Mouse (Mus musculus): ENCODE results near the gene Gm17949. TPM values are rescaled to one million over a fixed set of nuclear protein-coding genes. Genes with fewer than 3 reads are reported as not detected.

Gene Gm17949
- polyA plus RNA-seq, 1 experiment from 2014 or later, result 0.18 TPM

DNA sequence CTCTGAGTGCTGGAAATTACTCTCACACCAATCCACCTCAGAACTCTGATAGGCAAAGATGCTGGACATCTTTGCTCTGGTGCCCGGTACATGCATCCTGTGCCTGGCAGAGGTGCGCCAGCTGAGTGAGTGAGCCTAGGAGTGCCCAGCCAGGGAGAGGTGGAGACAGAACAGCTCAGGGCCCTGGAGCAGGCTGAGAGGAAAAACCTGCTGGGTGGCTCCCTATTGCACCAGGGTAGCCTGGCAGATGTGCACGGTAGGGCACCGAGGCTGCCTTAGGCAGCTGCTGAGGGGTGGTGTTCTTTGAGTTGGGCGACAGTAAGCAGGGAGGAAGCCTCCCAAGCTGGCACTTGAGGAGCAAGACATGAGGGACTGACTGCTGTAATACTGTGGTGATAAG lies 29.3 kb upstream of the Gm17949 start, which contains the start of gene Acer1:
Gene Acer1 (minus strand): TSS at position 114 of the 400 bp plus-strand sequence.
- DNase-seq, result no peak
- 69% methylated on average over 5 of the region's 5 CpGs for WGBS (ENCODE audit: insufficient replicate concordance)
- Histone ChIP-seq H3K4me3 (ENCODE audit: low read depth, low read length) (no peak within 1 kb of the TSS), H3K36me3 (replicated peaks; ENCODE audit: insufficient read depth, low read length) (no peaks in the 10 kb centered on the region), H3K9me3 (ENCODE audit: low read length) (no peaks in the 10 kb centered on the region), H3K27ac (ENCODE audit: low read depth) (no peak within 1 kb of the TSS), H3K9ac (replicated peaks) (no peak within 1 kb of the TSS), H3K27me3 (ENCODE audit: insufficient read depth, low read length) (no peaks in the 10 kb centered on the region), H3K4me1 (ENCODE audit: insufficient read depth) (no peaks in the 10 kb centered on the region), H3K4me2 (ENCODE audit: low read depth, low read length) (no peak within 1 kb of the TSS)
- no peak for ATAC-seq
- TF ChIP-seq EP300 (IDR thresholded peaks at IDR 0.05; ENCODE audit: low read depth), result no peak
- TF ChIP-seq CTCF (IDR thresholded peaks at IDR 0.05; ENCODE audit: low read depth), result no peak

DNA sequence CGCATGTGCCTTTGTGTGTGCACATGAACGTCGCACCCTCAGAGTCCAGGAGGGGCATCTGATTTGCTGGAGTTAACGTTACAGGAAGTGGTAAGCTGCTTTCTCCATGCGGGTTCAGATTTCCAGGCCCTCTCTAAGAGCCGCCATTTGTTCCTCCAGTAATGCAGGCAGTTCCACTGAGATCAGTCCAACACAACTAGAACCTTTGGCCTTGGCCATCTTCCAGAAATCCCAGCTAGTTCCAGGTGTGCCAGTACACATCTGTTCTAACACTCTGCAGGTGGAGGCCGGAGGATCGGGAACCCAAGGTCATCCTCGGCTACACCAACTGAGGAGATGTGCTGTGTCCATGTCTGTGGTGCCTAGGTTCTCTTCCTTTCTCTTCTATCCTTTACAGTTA lies 26.4 kb upstream of the Gm17949 start:
- H3K36me3 ChIP-seq (replicated peaks; ENCODE audit: insufficient read depth, low read length), result no peaks in the 10 kb centered on the region
- H3K9me3 ChIP-seq (ENCODE audit: low read length), result no peaks in the 10 kb centered on the region
- no peak overlapping the region for H3K27ac ChIP-seq (ENCODE audit: low read depth)
- DNase-seq, result no peak
- TF ChIP-seq CTCF (IDR thresholded peaks at IDR 0.05; ENCODE audit: low read depth), result no peak
- no peak for TF ChIP-seq EP300 (IDR thresholded peaks at IDR 0.05; ENCODE audit: low read depth)
- no peaks in the 10 kb centered on the region for H3K27me3 ChIP-seq (ENCODE audit: insufficient read depth, low read length)
- no peak for ATAC-seq
- 0 out of 2 replicates have a peak, but pooled peaks cover 4% of the 10 kb centered on the region for H3K4me1 ChIP-seq (ENCODE audit: insufficient read depth)
- H3K4me2 ChIP-seq (ENCODE audit: low read depth, low read length), result no peak overlapping the region
- no peak overlapping the region for H3K4me3 ChIP-seq (ENCODE audit: low read depth, low read length)
- WGBS (ENCODE audit: insufficient replicate concordance), result 65% methylated on average over 9 of the region's 9 CpGs
- no peak overlapping the region for H3K9ac ChIP-seq (replicated peaks)

DNA sequence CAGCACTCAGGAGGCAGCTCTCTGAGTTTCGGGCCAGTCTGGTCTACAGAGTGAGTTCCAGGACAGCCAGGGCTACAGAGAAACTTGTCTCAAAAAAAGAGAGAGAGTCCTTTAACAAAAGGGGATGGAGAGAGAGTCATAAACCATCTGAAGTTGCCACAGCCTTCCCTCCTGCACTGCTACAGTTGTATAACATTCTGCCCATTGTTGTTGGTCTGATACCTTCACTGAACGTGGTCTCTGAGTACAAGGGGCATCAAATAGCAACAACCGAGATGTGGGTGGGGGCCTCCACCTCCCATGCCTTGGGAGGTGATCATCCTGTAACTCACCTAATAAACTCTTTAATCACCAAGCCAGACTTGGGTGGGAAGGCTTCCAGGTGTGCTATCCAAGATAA lies 25.6 kb upstream of the Gm17949 start:
- TF ChIP-seq CTCF (IDR thresholded peaks at IDR 0.05; ENCODE audit: low read depth), result no peak
- no peak for TF ChIP-seq EP300 (IDR thresholded peaks at IDR 0.05; ENCODE audit: low read depth)
- 73% methylated on average over 3 of the region's 3 CpGs for WGBS (ENCODE audit: insufficient replicate concordance)

GRCm38 (mm10) chr17:56986105-56986805 lies 25.0 kb upstream of the Gm17949 start:
- ATAC-seq (no peak), DNase-seq (no peak)
- 82% methylated on average over 3 of the region's 3 CpGs for WGBS (ENCODE audit: insufficient replicate concordance)
- no peak for TF ChIP-seq CTCF (IDR thresholded peaks at IDR 0.05; ENCODE audit: low read depth)
- Histone ChIP-seq H3K4me2 (ENCODE audit: low read depth, low read length) (no peak overlapping the region), H3K9ac (replicated peaks) (no peak overlapping the region), H3K36me3 (replicated peaks; ENCODE audit: insufficient read depth, low read length) (no peaks in the 10 kb centered on the region), H3K4me1 (ENCODE audit: insufficient read depth) (peaks cover 11% of the 10 kb centered on the region; the same call in 1 of the 2 replicates), H3K9me3 (ENCODE audit: low read length) (no peaks in the 10 kb centered on the region), H3K27me3 (ENCODE audit: insufficient read depth, low read length) (no peaks in the 10 kb centered on the region), H3K27ac (ENCODE audit: low read depth) (no peak overlapping the region), H3K4me3 (ENCODE audit: low read depth, low read length) (no peak overlapping the region)

More for the DNA sequence above, 25.6 kb upstream of the Gm17949 start:
- H3K4me3 ChIP-seq (ENCODE audit: low read depth, low read length), result no peak overlapping the region
- H3K36me3 ChIP-seq (replicated peaks; ENCODE audit: insufficient read depth, low read length), result no peaks in the 10 kb centered on the region
- no peaks in the 10 kb centered on the region for H3K27me3 ChIP-seq (ENCODE audit: insufficient read depth, low read length)
- DNase-seq, result no peak
- no peak overlapping the region for H3K9ac ChIP-seq (replicated peaks)
- no peaks in the 10 kb centered on the region for H3K9me3 ChIP-seq (ENCODE audit: low read length)
- H3K4me1 ChIP-seq (ENCODE audit: insufficient read depth), result peaks cover 5% of the 10 kb centered on the region; the same call in 1 of the 2 replicates
- ATAC-seq, result no peak
- H3K4me2 ChIP-seq (ENCODE audit: low read depth, low read length), result no peak overlapping the region
- no peak overlapping the region for H3K27ac ChIP-seq (ENCODE audit: low read depth)

- Histone ChIP-seq H3K27me3 (ENCODE audit: insufficient read depth, low read length) (no peaks in the 10 kb centered on the region), H3K9ac (replicated peaks) (no peak overlapping the region), H3K27ac (ENCODE audit: low read depth) (no peak overlapping the region), H3K4me2 (ENCODE audit: low read depth, low read length) (no peak overlapping the region), H3K4me1 (ENCODE audit: insufficient read depth) (peaks cover 11% of the 10 kb centered on the region; the same call in 1 of the 2 replicates), H3K9me3 (ENCODE audit: low read length) (no peaks in the 10 kb centered on the region), H3K4me3 (ENCODE audit: low read depth, low read length) (no peak overlapping the region), H3K36me3 (replicated peaks; ENCODE audit: insufficient read depth, low read length) (peaks cover 14% of the 10 kb centered on the region)
- WGBS (ENCODE audit: insufficient replicate concordance), result 73% methylated on average over 7 of the region's 7 CpGs
- no peak for DNase-seq
- no peak for ATAC-seq
- no peak for TF ChIP-seq CTCF (IDR thresholded peaks at IDR 0.05; ENCODE audit: low read depth)
- TF ChIP-seq EP300 (IDR thresholded peaks at IDR 0.05; ENCODE audit: low read depth), result no peak
Measured at GRCm38 (mm10) chr17:56988441-56988840, 22.8 kb upstream of the Gm17949 start.

- TF ChIP-seq CTCF (IDR thresholded peaks at IDR 0.05; ENCODE audit: low read depth) (peak; percentile 27; the same call in 1 of the 2 replicates), EP300 (IDR thresholded peaks at IDR 0.05; ENCODE audit: low read depth) (no peak)
- DNase-seq (no peak), ATAC-seq (no peak)
- H3K4me3 ChIP-seq (ENCODE audit: low read depth, low read length), result peak overlapping the region; percentile 71; the same call in 1 of the 2 replicates
- H3K36me3 ChIP-seq (replicated peaks; ENCODE audit: insufficient read depth, low read length), result peaks cover 18% of the 10 kb centered on the region
- peaks cover 11% of the 10 kb centered on the region; the same call in 1 of the 2 replicates for H3K4me1 ChIP-seq (ENCODE audit: insufficient read depth)
- 64% methylated on average over 7 of the region's 7 CpGs for WGBS (ENCODE audit: insufficient replicate concordance)
- peak overlapping the region; percentile 64; the same call in 1 of the 2 replicates for H3K9ac ChIP-seq (replicated peaks)
- H3K9me3 ChIP-seq (ENCODE audit: low read length), result no peaks in the 10 kb centered on the region
- peak overlapping the region; percentile 69; the same call in 1 of the 2 replicates for H3K27ac ChIP-seq (ENCODE audit: low read depth)
- peak overlapping the region; percentile 78 for H3K4me2 ChIP-seq (ENCODE audit: low read depth, low read length)
- H3K27me3 ChIP-seq (ENCODE audit: insufficient read depth, low read length), result no peaks in the 10 kb centered on the region
Measured at GRCm38 (mm10) chr17:56988921-56989430, 22.3 kb upstream of the Gm17949 start.
